Mouse (Mus musculus): Measurements from ENCODE around the gene Prkcq. TPM values are rescaled to one million over a fixed set of nuclear protein-coding genes. Genes with fewer than 3 reads are reported as not detected.

The Prkcq gene
- total RNA-seq (2023): 317 TPM

DNA sequence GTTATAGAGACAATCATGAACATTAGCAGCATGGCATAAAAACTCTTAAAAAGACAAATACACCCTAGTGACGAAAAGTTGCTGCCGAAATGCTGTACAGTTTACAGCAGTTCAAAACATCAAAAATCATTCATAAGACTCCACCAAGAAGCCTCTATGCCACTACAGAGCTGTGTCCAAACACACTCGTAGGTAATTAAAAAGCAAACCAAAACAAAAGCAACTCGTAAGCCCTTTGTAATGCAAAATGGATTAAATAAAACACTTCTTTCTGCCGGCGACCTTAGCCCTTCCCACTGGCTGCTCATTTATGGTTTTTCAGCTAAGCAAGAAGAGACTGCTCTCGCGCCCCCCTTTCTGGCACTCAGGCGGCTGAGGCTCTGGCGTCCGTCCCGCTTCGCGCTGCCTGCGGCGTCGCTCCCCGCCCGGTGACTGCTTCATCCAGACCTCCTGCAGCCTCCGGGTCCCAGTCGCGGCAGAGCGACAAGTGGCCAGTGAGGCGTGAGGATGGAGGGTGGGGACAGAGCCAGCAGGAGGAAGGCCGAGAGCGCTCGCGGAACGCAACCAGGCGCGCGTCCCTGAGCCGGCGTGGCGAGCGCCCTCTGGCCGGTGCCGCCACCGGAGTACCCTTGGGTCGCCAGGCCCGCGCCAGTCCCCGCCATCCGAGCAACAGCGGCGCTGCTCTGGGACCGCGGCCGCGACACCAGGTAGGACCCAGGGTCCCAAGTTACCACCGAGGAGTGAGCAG lies at the start of gene Prkcq:
Prkcq (plus strand) TSS at position 355 of the 748 bp plus-strand sequence.

